Mouse (Mus musculus): ENCODE measurements around the gene Zfp687. TPM values are rescaled to one million over a fixed set of nuclear protein-coding genes. Genes with fewer than 3 reads are reported as not detected.
"Not testable (repeated sequence)": the region's sequence is repeated elsewhere in the genome, so short reads cannot be mapped to it uniquely, and the experiment has no call there.

Gene Zfp687
- total and polyA plus RNA-seq, 2 experiments: 2.1 to 8.8 TPM

GRCm38 (mm10) chr3:95042166-95042837 lies 27.1 kb upstream of the Zfp687 start, which contains the start of gene Psmd4:
TSS of gene Psmd4 (minus strand) at chr3:95042614.
- Histone ChIP-seq H3K27me3 (ENCODE audit: control insufficient read depth, insufficient read depth, low read length) (no peaks in the 10 kb centered on the region), H3K4me3 (ENCODE audit: insufficient read depth, low read depth, low read length) (peak within 1 kb of the TSS; percentile 82), H3K4me1 (ENCODE audit: control insufficient read depth, insufficient read depth, low read length) (peaks cover 5% of the 10 kb centered on the region), H3K36me3 (ENCODE audit: control insufficient read depth, insufficient read depth, low read length) (peaks cover 5% of the 10 kb centered on the region; the same call in 1 of the 2 replicates), H3K9ac (ENCODE audit: low read depth, low read length) (peak within 1 kb of the TSS; percentile 87), H3K27ac (replicated peaks; ENCODE audit: insufficient read depth, low read depth, low read length) (peak within 1 kb of the TSS; percentile 70), H3K79me2 (ENCODE audit: control insufficient read depth, insufficient read depth, low read length) (peaks cover 19% of the 10 kb centered on the region; the same call in 1 of the 2 replicates)
- under 1% methylated on average over 36 of the region's 36 CpGs for WGBS
- TF ChIP-seq POLR2A (IDR thresholded peaks at IDR 0.05; ENCODE audit: extremely low read depth, insufficient read depth, low read length): peak; percentile 90
- TF ChIP-seq CTCF (IDR thresholded peaks at IDR 0.05; ENCODE audit: low read depth, low read length): no peak
- peak; percentile 95 for DNase-seq (ENCODE audit: extremely low read depth, low read depth, low spot score)

- H3K9ac ChIP-seq (ENCODE audit: low read depth, low read length): peak overlapping the region; percentile 66
- no peak for TF ChIP-seq CTCF (IDR thresholded peaks at IDR 0.05; ENCODE audit: low read depth, low read length)
- TF ChIP-seq POLR2A (IDR thresholded peaks at IDR 0.05; ENCODE audit: extremely low read depth, insufficient read depth, low read length): no peak
- H3K4me1 ChIP-seq (ENCODE audit: control insufficient read depth, insufficient read depth, low read length): peaks cover 5% of the 10 kb centered on the region
- peak; percentile 48 for DNase-seq (ENCODE audit: extremely low read depth, low read depth, low spot score)
- peak overlapping the region; percentile 82 for H3K4me3 ChIP-seq (ENCODE audit: insufficient read depth, low read depth, low read length)
- peaks cover 7% of the 10 kb centered on the region; the same call in 1 of the 2 replicates for H3K36me3 ChIP-seq (ENCODE audit: control insufficient read depth, insufficient read depth, low read length)
- H3K79me2 ChIP-seq (ENCODE audit: control insufficient read depth, insufficient read depth, low read length): peaks cover 19% of the 10 kb centered on the region; the same call in 1 of the 2 replicates
- peak overlapping the region; percentile 33; the same call in 1 of the 2 replicates for H3K27ac ChIP-seq (replicated peaks; ENCODE audit: insufficient read depth, low read depth, low read length)
- 2% methylated on average over 3 of the region's 3 CpGs for WGBS
- H3K27me3 ChIP-seq (ENCODE audit: control insufficient read depth, insufficient read depth, low read length): no peaks in the 10 kb centered on the region
These were observed 26.4 kb upstream of the Zfp687 start for GRCm38 (mm10) chr3:95041625-95042024.

GRCm38 (mm10) chr3:95029953-95030352 lies 14.7 kb upstream of the Zfp687 start:
- TF ChIP-seq POLR2A (IDR thresholded peaks at IDR 0.05; ENCODE audit: extremely low read depth, insufficient read depth, low read length) (no peak), CTCF (IDR thresholded peaks at IDR 0.05; ENCODE audit: low read depth, low read length) (no peak)
- no peaks in the 10 kb centered on the region for H3K27me3 ChIP-seq (ENCODE audit: control insufficient read depth, insufficient read depth, low read length)
- no peak overlapping the region for H3K27ac ChIP-seq (replicated peaks; ENCODE audit: insufficient read depth, low read depth, low read length)
- H3K9ac ChIP-seq (ENCODE audit: low read depth, low read length): no peak overlapping the region
- H3K79me2 ChIP-seq (ENCODE audit: control insufficient read depth, insufficient read depth, low read length): no peaks in the 10 kb centered on the region
- whole genome bisulfite sequencing: 73% methylated on average over 3 of the region's 3 CpGs
- H3K4me3 ChIP-seq (ENCODE audit: insufficient read depth, low read depth, low read length): no peak overlapping the region
- peaks cover 2% of the 10 kb centered on the region for H3K4me1 ChIP-seq (ENCODE audit: control insufficient read depth, insufficient read depth, low read length)
- peaks cover 38% of the 10 kb centered on the region for H3K36me3 ChIP-seq (ENCODE audit: control insufficient read depth, insufficient read depth, low read length)
- no peak for DNase-seq (ENCODE audit: extremely low read depth, low read depth, low spot score)

GRCm38 (mm10) chr3:95029291-95029827 lies 14.1 kb upstream of the Zfp687 start:
- not testable (repeated sequence) for H3K27ac ChIP-seq (replicated peaks; ENCODE audit: insufficient read depth, low read depth, low read length); H3K4me1 ChIP-seq (ENCODE audit: control insufficient read depth, insufficient read depth, low read length); H3K9ac ChIP-seq (ENCODE audit: low read depth, low read length); DNase-seq (ENCODE audit: extremely low read depth, low read depth, low spot score); H3K79me2 ChIP-seq (ENCODE audit: control insufficient read depth, insufficient read depth, low read length); H3K4me3 ChIP-seq (ENCODE audit: insufficient read depth, low read depth, low read length); H3K27me3 ChIP-seq (ENCODE audit: control insufficient read depth, insufficient read depth, low read length)
- peaks cover 32% of the 10 kb centered on the region for H3K36me3 ChIP-seq (ENCODE audit: control insufficient read depth, insufficient read depth, low read length)
- 73% methylated on average over 3 of the region's 3 CpGs for whole genome bisulfite sequencing

- Histone ChIP-seq H3K4me3 (ENCODE audit: insufficient read depth, low read depth, low read length) (no peak overlapping the region), H3K27ac (replicated peaks; ENCODE audit: insufficient read depth, low read depth, low read length) (no peak overlapping the region), H3K4me1 (ENCODE audit: control insufficient read depth, insufficient read depth, low read length) (peaks cover 2% of the 10 kb centered on the region), H3K36me3 (ENCODE audit: control insufficient read depth, insufficient read depth, low read length) (peaks cover 27% of the 10 kb centered on the region; the same call in 1 of the 2 replicates), H3K9ac (ENCODE audit: low read depth, low read length) (no peak overlapping the region), H3K79me2 (ENCODE audit: control insufficient read depth, insufficient read depth, low read length) (no peaks in the 10 kb centered on the region), H3K27me3 (ENCODE audit: control insufficient read depth, insufficient read depth, low read length) (no peaks in the 10 kb centered on the region)
- 37% methylated on average over 3 of the region's 3 CpGs for WGBS
- TF ChIP-seq POLR2A (IDR thresholded peaks at IDR 0.05; ENCODE audit: extremely low read depth, insufficient read depth, low read length) (no peak), CTCF (IDR thresholded peaks at IDR 0.05; ENCODE audit: low read depth, low read length) (no peak)
- DNase-seq (ENCODE audit: extremely low read depth, low read depth, low spot score): peak; percentile 43
These were observed 13.4 kb upstream of the Zfp687 start for GRCm38 (mm10) chr3:95028603-95029002.

GRCm38 (mm10) chr3:95027701-95028100 lies 12.5 kb upstream of the Zfp687 start:
- no peak for DNase-seq (ENCODE audit: extremely low read depth, low read depth, low spot score)
- Histone ChIP-seq H3K27ac (replicated peaks; ENCODE audit: insufficient read depth, low read depth, low read length) (no peak overlapping the region), H3K4me3 (ENCODE audit: insufficient read depth, low read depth, low read length) (no peak overlapping the region), H3K36me3 (ENCODE audit: control insufficient read depth, insufficient read depth, low read length) (peaks cover 21% of the 10 kb centered on the region; the same call in 1 of the 2 replicates), H3K27me3 (ENCODE audit: control insufficient read depth, insufficient read depth, low read length) (no peaks in the 10 kb centered on the region), H3K79me2 (ENCODE audit: control insufficient read depth, insufficient read depth, low read length) (no peaks in the 10 kb centered on the region), H3K9ac (ENCODE audit: low read depth, low read length) (no peak overlapping the region), H3K4me1 (ENCODE audit: control insufficient read depth, insufficient read depth, low read length) (peaks cover 2% of the 10 kb centered on the region)
- no peak for TF ChIP-seq CTCF (IDR thresholded peaks at IDR 0.05; ENCODE audit: low read depth, low read length)
- WGBS: 63% methylated on average over 5 of the region's 5 CpGs
